Mouse (Mus musculus) layer of hippocampus, adult 2 months (tissue): ENCODE data around the gene Gm49383. TPM values are rescaled to one million over a fixed set of nuclear protein-coding genes. Genes with fewer than 3 reads are reported as not detected.

ENCODE experiments used
- DNase-seq, 2 experiments: peaks; one replicate each; pipeline ENCODE4 v3.0.0; 2022; ENCODE audit warnings: low spot score in 2 of 2
- H3K27ac ChIP-seq: fragments of 200-600 bp; 2 replicates; pipeline ENCODE4 v1.8.1; 2022
- H3K4me3 ChIP-seq: fragments of 200-600 bp; 2 replicates; pipeline ENCODE4 v1.8.1; 2022; ENCODE audit warnings: mild to moderate bottlenecking
- CTCF ChIP-seq: fragments of 200-600 bp; conservative IDR thresholded peaks from 2 replicates; pipeline ENCODE4 v1.8.1; 2022; ENCODE audit warnings: antibody characterized with exemption, mild to moderate bottlenecking, moderate library complexity
- microRNA-seq, 2 experiments: library from miRNA; unstranded; fragments of <30 nt; microRNA quantifications; one replicate each; pipeline ENCODE4 v1.2.0; 2021
- total RNA-seq, 2 experiments: library from RNA; stranded (reverse); gene quantifications; 2 replicates each; pipeline ENCODE4 v1.2.3; 2021

Gene Gm49383
- total RNA-seq, 2 experiments from 2014 or later = 3.8 to 4.1 TPM

GRCm38 (mm10) chr12:69143460-69143859 is 53.4 kb downstream of the Gm49383 start:
- DNase-seq = no peak
- no peak overlapping the region for H3K27ac ChIP-seq
- TF ChIP-seq CTCF = no peak
- no peak overlapping the region for H3K4me3 ChIP-seq

- DNase-seq = no peak
- TF ChIP-seq CTCF = no peak
Observed at GRCm38 (mm10) chr12:69139841-69140240, 57.1 kb downstream of the Gm49383 start.

GRCm38 (mm10) chr12:69139201-69139600 is 57.7 kb downstream of the Gm49383 start:
- no peak for DNase-seq
- Histone ChIP-seq H3K4me3 (no peak overlapping the region), H3K27ac (no peak overlapping the region)
- no peak for TF ChIP-seq CTCF

More at GRCm38 (mm10) chr12:69139841-69140240, 57.1 kb downstream of the Gm49383 start:
- Histone ChIP-seq H3K4me3 (no peak overlapping the region), H3K27ac (no peak overlapping the region)

Small RNA genes lying within 50 kb of the gene (microRNA-seq; reads per million reads assigned to microRNA genes)
- gene Gm47287 = 0 reads per million in 2 experiments
- 1.5 to 4.2 reads per million in 2 experiments for gene Gm47295

Other genes starting within 250 kb of the Gm49383 start
- gene Rps29, start 37.9 kb downstream of the Gm49383 start, total RNA-seq = 1,000 to 10,000 TPM; 1,229 to 1,249 TPM
- not detected for gene Lrr1, start 28.3 kb downstream of the Gm49383 start, total RNA-seq
- 100 to 1,000 TPM; 184 to 187 TPM for gene Rpl36al, start 13.0 kb downstream of the Gm49383 start, total RNA-seq
- gene Mgat2, start 12.9 kb downstream of the Gm49383 start, total RNA-seq = 10 to 100 TPM; 25.6 to 28.2 TPM
- 1 to 10 TPM; 1.9 TPM for gene Dnaaf2, start 1.3 kb upstream of the Gm49383 start, total RNA-seq
- gene Gm49384, start 7.2 kb upstream of the Gm49383 start, total RNA-seq = 1 to 10 TPM; 3.5 to 5.1 TPM
- under 1 TPM; 0.72 to 0.76 TPM for gene Pole2, start 31.1 kb upstream of the Gm49383 start, total RNA-seq
- gene Klhdc1, start 44.1 kb upstream of the Gm49383 start, total RNA-seq = 10 to 100 TPM; 17.5 to 18.6 TPM
- 100 to 1,000 TPM; 115 to 125 TPM for gene Klhdc2, start 99.6 kb upstream of the Gm49383 start, total RNA-seq
- gene Nemf, start 160.1 kb upstream of the Gm49383 start, total RNA-seq = 10 to 100 TPM; 50.0 to 50.2 TPM
- 10 to 100 TPM; 50.1 to 50.3 TPM for gene Arf6, start 175.0 kb upstream of the Gm49383 start, total RNA-seq
- 1 to 10 TPM in 1 of 2 experiments, under 1 TPM in 1; 0.61 to 1.1 TPM for gene Gm9887, start 175.4 kb upstream of the Gm49383 start, total RNA-seq